Mouse (Mus musculus): Measurements from ENCODE around the gene Calhm3. TPM values are rescaled to one million over a fixed set of nuclear protein-coding genes. Genes with fewer than 3 reads are reported as not detected.

Calhm3 gene
- polyA plus RNA-seq, 1 experiment, result not detected

- Histone ChIP-seq H3K4me3 (replicated peaks) (no peak overlapping the region), H3K27me3 (ENCODE audit: control insufficient read depth) (peaks cover 47% of the 10 kb centered on the region), H3K4me1 (ENCODE audit: control insufficient read depth) (no peaks in the 10 kb centered on the region), H3K9me3 (ENCODE audit: control insufficient read depth, low read length) (0 out of 2 replicates have a peak, but pooled peaks cover 2% of the 10 kb centered on the region), H3K36me3 (ENCODE audit: control insufficient read depth) (no peaks in the 10 kb centered on the region)
- TF ChIP-seq GATA1 (IDR thresholded peaks at IDR 0.05; ENCODE audit: low read length), result no peak
- TF ChIP-seq TAL1 (IDR thresholded peaks at IDR 0.05; ENCODE audit: low read length), result no peak
These were observed 17.9 kb upstream of the Calhm3 start for GRCm38 (mm10) chr19:47175472-47175871.

GRCm38 (mm10) chr19:47174515-47174914 is 17.0 kb upstream of the Calhm3 start:
- Histone ChIP-seq H3K27me3 (ENCODE audit: control insufficient read depth) (peaks cover 38% of the 10 kb centered on the region), H3K9me3 (ENCODE audit: control insufficient read depth, low read length) (0 out of 2 replicates have a peak, but pooled peaks cover 2% of the 10 kb centered on the region), H3K36me3 (ENCODE audit: control insufficient read depth) (no peaks in the 10 kb centered on the region), H3K4me1 (ENCODE audit: control insufficient read depth) (no peaks in the 10 kb centered on the region), H3K4me3 (replicated peaks) (no peak overlapping the region)
- TF ChIP-seq TAL1 (IDR thresholded peaks at IDR 0.05; ENCODE audit: low read length) (no peak), GATA1 (IDR thresholded peaks at IDR 0.05; ENCODE audit: low read length) (no peak)

- no peaks in the 10 kb centered on the region for H3K36me3 ChIP-seq (ENCODE audit: control insufficient read depth)
- TF ChIP-seq GATA1 (IDR thresholded peaks at IDR 0.05; ENCODE audit: low read length), result no peak
- no peak for TF ChIP-seq TAL1 (IDR thresholded peaks at IDR 0.05; ENCODE audit: low read length)
- peaks cover 6% of the 10 kb centered on the region; the same call in 1 of the 2 replicates for H3K4me1 ChIP-seq (ENCODE audit: control insufficient read depth)
- H3K9me3 ChIP-seq (ENCODE audit: control insufficient read depth, low read length), result 0 out of 2 replicates have a peak, but pooled peaks cover 2% of the 10 kb centered on the region
- H3K4me3 ChIP-seq (replicated peaks), result no peak overlapping the region
- H3K27me3 ChIP-seq (ENCODE audit: control insufficient read depth), result peaks cover 2% of the 10 kb centered on the region
These were observed 11.3 kb upstream of the Calhm3 start for GRCm38 (mm10) chr19:47168793-47169412.

- Histone ChIP-seq H3K36me3 (ENCODE audit: control insufficient read depth) (no peaks in the 10 kb centered on the region), H3K9me3 (ENCODE audit: control insufficient read depth, low read length) (0 out of 2 replicates have a peak, but pooled peaks cover 2% of the 10 kb centered on the region), H3K4me1 (ENCODE audit: control insufficient read depth) (peaks cover 6% of the 10 kb centered on the region; the same call in 1 of the 2 replicates), H3K4me3 (replicated peaks) (no peak overlapping the region), H3K27me3 (ENCODE audit: control insufficient read depth) (peaks cover 1% of the 10 kb centered on the region)
- TF ChIP-seq TAL1 (IDR thresholded peaks at IDR 0.05; ENCODE audit: low read length), result no peak
- TF ChIP-seq GATA1 (IDR thresholded peaks at IDR 0.05; ENCODE audit: low read length), result no peak
These were observed 10.7 kb upstream of the Calhm3 start for GRCm38 (mm10) chr19:47168223-47168622.

- Histone ChIP-seq H3K9me3 (ENCODE audit: control insufficient read depth, low read length) (0 out of 2 replicates have a peak, but pooled peaks cover 2% of the 10 kb centered on the region), H3K27me3 (ENCODE audit: control insufficient read depth) (no peaks in the 10 kb centered on the region), H3K36me3 (ENCODE audit: control insufficient read depth) (no peaks in the 10 kb centered on the region), H3K4me1 (ENCODE audit: control insufficient read depth) (peaks cover 6% of the 10 kb centered on the region; the same call in 1 of the 2 replicates), H3K4me3 (replicated peaks) (no peak overlapping the region)
- TF ChIP-seq GATA1 (IDR thresholded peaks at IDR 0.05; ENCODE audit: low read length), result no peak
These were observed 10.2 kb upstream of the Calhm3 start for GRCm38 (mm10) chr19:47167617-47168214.

- Histone ChIP-seq H3K27me3 (ENCODE audit: control insufficient read depth) (no peaks in the 10 kb centered on the region), H3K4me3 (replicated peaks) (no peak overlapping the region), H3K36me3 (ENCODE audit: control insufficient read depth) (no peaks in the 10 kb centered on the region), H3K9me3 (ENCODE audit: control insufficient read depth, low read length) (0 out of 2 replicates have a peak, but pooled peaks cover 2% of the 10 kb centered on the region), H3K4me1 (ENCODE audit: control insufficient read depth) (peaks cover 6% of the 10 kb centered on the region; the same call in 1 of the 2 replicates)
- no peak for TF ChIP-seq TAL1 (IDR thresholded peaks at IDR 0.05; ENCODE audit: low read length)
- no peak for TF ChIP-seq GATA1 (IDR thresholded peaks at IDR 0.05; ENCODE audit: low read length)
These were observed 9.2 kb upstream of the Calhm3 start for GRCm38 (mm10) chr19:47166758-47167157.

GRCm38 (mm10) chr19:47163176-47163744 is 5.7 kb upstream of the Calhm3 start:
- no peak overlapping the region for H3K4me3 ChIP-seq (replicated peaks)
- H3K9me3 ChIP-seq (ENCODE audit: control insufficient read depth, low read length), result no peaks in the 10 kb centered on the region
- no peaks in the 10 kb centered on the region for H3K27me3 ChIP-seq (ENCODE audit: control insufficient read depth)
- H3K36me3 ChIP-seq (ENCODE audit: control insufficient read depth), result no peaks in the 10 kb centered on the region
- peaks cover under 1% of the 10 kb centered on the region; the same call in 1 of the 2 replicates for H3K4me1 ChIP-seq (ENCODE audit: control insufficient read depth)
- no peak for TF ChIP-seq GATA1 (IDR thresholded peaks at IDR 0.05; ENCODE audit: low read length)
- no peak for TF ChIP-seq TAL1 (IDR thresholded peaks at IDR 0.05; ENCODE audit: low read length)

GRCm38 (mm10) chr19:47161669-47162068 is 4.1 kb upstream of the Calhm3 start:
- no peak overlapping the region for H3K4me3 ChIP-seq (replicated peaks)
- H3K36me3 ChIP-seq (ENCODE audit: control insufficient read depth), result no peaks in the 10 kb centered on the region
- TF ChIP-seq TAL1 (IDR thresholded peaks at IDR 0.05; ENCODE audit: low read length) (no peak), GATA1 (IDR thresholded peaks at IDR 0.05; ENCODE audit: low read length) (no peak)
- H3K9me3 ChIP-seq (ENCODE audit: control insufficient read depth, low read length), result no peaks in the 10 kb centered on the region
- H3K4me1 ChIP-seq (ENCODE audit: control insufficient read depth), result no peaks in the 10 kb centered on the region
- H3K27me3 ChIP-seq (ENCODE audit: control insufficient read depth), result no peaks in the 10 kb centered on the region

GRCm38 (mm10) chr19:47153767-47154166 is 3.8 kb downstream of the Calhm3 start:
- H3K36me3 ChIP-seq (ENCODE audit: control insufficient read depth), result no peaks in the 10 kb centered on the region
- peaks cover 12% of the 10 kb centered on the region for H3K27me3 ChIP-seq (ENCODE audit: control insufficient read depth)
- no peaks in the 10 kb centered on the region for H3K9me3 ChIP-seq (ENCODE audit: control insufficient read depth, low read length)
- TF ChIP-seq TAL1 (IDR thresholded peaks at IDR 0.05; ENCODE audit: low read length), result no peak
- no peak for TF ChIP-seq GATA1 (IDR thresholded peaks at IDR 0.05; ENCODE audit: low read length)
- H3K4me3 ChIP-seq (replicated peaks), result no peak overlapping the region
- H3K4me1 ChIP-seq (ENCODE audit: control insufficient read depth), result no peaks in the 10 kb centered on the region

Measured in erythroblast, embryonic 14.5 days (primary cell).